Mouse (Mus musculus): Measurements from ENCODE around the gene Itgav. TPM values are rescaled to one million over a fixed set of nuclear protein-coding genes. Genes with fewer than 3 reads are reported as not detected.

Gene Itgav
- polyA plus RNA-seq, 1 experiment from 2014 or later = 96.2 TPM

DNA sequence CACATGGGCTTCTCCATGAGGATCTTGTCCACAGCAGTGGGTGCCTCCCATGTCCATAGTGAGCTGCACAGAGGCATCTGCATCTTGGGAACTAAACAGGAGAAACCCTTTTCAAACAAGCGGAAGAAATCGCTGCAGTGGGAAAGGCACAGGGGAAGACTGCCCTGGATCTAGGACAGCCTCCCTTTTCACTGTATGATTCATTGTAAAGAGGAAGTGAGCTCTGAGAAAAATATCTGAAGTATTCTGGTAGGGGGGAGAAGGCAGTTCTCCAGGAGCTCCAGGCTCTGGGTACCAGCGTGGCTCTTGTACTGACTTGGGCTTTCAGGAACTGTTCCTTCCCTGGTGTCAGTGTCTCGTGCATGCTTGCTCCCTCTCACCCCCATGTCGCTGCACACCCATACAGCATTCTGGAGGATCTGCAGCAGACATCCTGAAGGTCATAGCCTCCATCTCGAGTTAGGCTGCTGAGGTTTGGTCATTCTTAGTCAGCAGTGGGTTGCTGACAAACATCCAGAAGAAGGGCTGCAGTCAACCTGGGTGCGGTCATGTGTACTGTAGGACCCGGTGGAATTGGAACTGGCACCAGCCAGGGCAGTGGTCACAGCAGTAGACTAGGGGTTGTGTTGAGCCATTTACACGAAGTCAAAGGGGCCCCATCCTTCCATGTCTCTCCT is 20.2 kb downstream of the Itgav start:
- ATAC-seq (ENCODE audit: insufficient number of reproducible peaks, insufficient read depth, low FRiP score, low read depth) = no peak
- H3K27ac ChIP-seq (ENCODE audit: low read length) = 0 out of 2 replicates have a peak overlapping the region, but pooled peaks have one; percentile 39
- WGBS = 66% methylated on average over 9 of the region's 9 CpGs

DNA sequence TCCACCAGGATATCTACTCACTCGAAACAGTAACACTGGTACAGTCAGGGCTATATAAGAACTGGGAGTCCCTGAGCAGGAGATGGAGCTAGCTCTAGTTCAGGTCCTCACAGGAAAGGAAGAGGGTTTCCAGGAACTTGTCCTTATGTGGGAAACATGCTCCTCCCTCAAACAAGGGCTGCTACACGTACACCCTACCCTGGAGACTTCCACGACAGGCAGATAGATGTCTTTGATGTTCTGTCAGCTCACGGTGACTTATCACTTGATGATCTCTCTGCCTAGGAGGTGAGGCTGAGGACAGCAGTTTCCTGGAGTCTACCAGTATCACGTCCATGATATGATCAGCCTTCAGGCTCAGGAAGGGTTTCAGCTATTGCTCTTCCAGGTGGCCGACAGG is 21.1 kb downstream of the Itgav start:
- Histone ChIP-seq H3K9me3 (ENCODE audit: control insufficient read depth, low read depth, low read length) (no peaks in the 10 kb centered on the region), H3K4me1 (ENCODE audit: control insufficient read depth, insufficient read depth, low read length) (no peaks in the 10 kb centered on the region)
- 63% methylated on average over 6 of the region's 6 CpGs for WGBS

More for the DNA sequence above, 20.2 kb downstream of the Itgav start:
- Histone ChIP-seq H3K9ac (replicated peaks; ENCODE audit: low read depth, low read length) (no peak overlapping the region), H3K36me3 (ENCODE audit: control insufficient read depth, insufficient read depth, low read length) (peaks cover 16% of the 10 kb centered on the region; the same call in 1 of the 2 replicates), H3K4me1 (ENCODE audit: control insufficient read depth, insufficient read depth, low read length) (peaks cover 4% of the 10 kb centered on the region), H3K4me3 (ENCODE audit: low read depth, low read length) (no peak overlapping the region), H3K9me3 (ENCODE audit: control insufficient read depth, low read depth, low read length) (no peaks in the 10 kb centered on the region), H3K27me3 (ENCODE audit: control insufficient read depth, insufficient read depth, low read length) (no peaks in the 10 kb centered on the region), H3K4me2 (replicated peaks; ENCODE audit: low read depth, low read length) (no peak overlapping the region)

DNA sequence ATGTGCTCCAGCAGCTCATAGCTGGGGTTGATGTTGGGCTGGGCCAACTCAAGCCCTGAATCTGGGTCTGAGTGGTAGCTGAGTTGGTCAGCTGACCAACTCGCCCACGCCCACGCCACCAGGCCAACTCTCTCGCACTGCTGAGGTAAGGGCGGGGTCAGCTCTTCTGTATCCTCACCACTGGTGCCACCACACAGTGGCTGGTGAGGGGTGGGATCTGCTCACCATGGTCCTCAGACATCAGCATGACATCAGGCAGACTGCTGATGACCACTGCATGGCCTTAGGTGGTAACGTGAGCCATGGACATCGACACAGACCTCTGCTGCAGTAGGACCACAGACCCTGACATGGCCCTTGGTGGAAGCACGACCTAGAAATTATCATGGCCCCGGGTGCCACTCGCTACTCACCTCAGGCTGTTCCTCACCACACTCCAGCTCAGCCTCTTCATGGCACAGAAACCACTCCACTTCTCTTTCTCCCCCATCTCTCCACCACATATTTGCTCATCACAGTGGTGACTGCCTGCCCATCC is 24.5 kb downstream of the Itgav start:
- Histone ChIP-seq H3K27ac (ENCODE audit: low read length) (no peak overlapping the region), H3K9ac (replicated peaks; ENCODE audit: low read depth, low read length) (no peak overlapping the region), H3K4me1 (ENCODE audit: control insufficient read depth, insufficient read depth, low read length) (no peaks in the 10 kb centered on the region), H3K9me3 (ENCODE audit: control insufficient read depth, low read depth, low read length) (no peaks in the 10 kb centered on the region), H3K4me3 (ENCODE audit: low read depth, low read length) (no peak overlapping the region), H3K4me2 (replicated peaks; ENCODE audit: low read depth, low read length) (no peak overlapping the region), H3K27me3 (ENCODE audit: control insufficient read depth, insufficient read depth, low read length) (no peaks in the 10 kb centered on the region), H3K36me3 (ENCODE audit: control insufficient read depth, insufficient read depth, low read length) (peaks cover 16% of the 10 kb centered on the region; the same call in 1 of the 2 replicates)
- 97% methylated on average over 10 of the region's 10 CpGs for WGBS
- ATAC-seq (ENCODE audit: insufficient number of reproducible peaks, insufficient read depth, low FRiP score, low read depth) = no peak

More for the DNA sequence above, 21.1 kb downstream of the Itgav start:
- no peak for ATAC-seq (ENCODE audit: insufficient number of reproducible peaks, insufficient read depth, low FRiP score, low read depth)
- Histone ChIP-seq H3K36me3 (ENCODE audit: control insufficient read depth, insufficient read depth, low read length) (peaks cover 16% of the 10 kb centered on the region; the same call in 1 of the 2 replicates), H3K9ac (replicated peaks; ENCODE audit: low read depth, low read length) (no peak overlapping the region), H3K4me3 (ENCODE audit: low read depth, low read length) (no peak overlapping the region), H3K27ac (ENCODE audit: low read length) (no peak overlapping the region), H3K4me2 (replicated peaks; ENCODE audit: low read depth, low read length) (no peak overlapping the region), H3K27me3 (ENCODE audit: control insufficient read depth, insufficient read depth, low read length) (no peaks in the 10 kb centered on the region)

DNA sequence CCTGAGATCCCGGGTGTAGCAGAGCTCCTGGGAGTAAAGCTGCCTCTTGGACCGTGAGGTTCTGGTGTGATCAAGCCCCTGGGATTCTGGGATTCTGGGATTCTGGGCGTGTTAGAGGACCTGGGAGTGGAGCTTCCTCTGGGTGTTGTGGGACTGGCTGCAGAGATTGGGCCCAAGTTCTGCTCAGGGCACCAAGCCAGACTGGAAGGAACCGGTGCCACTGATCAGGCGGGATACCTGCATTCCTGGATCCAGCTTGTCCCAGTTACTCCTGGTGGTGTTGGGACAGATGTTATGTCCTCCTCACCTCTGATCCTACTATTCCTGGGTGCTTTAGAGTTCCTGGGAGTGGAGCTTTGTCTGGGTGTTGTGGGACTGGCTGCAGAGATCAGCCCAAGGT is 28.8 kb downstream of the Itgav start:
- Histone ChIP-seq H3K27ac (ENCODE audit: low read length) (no peak overlapping the region), H3K9me3 (ENCODE audit: control insufficient read depth, low read depth, low read length) (no peaks in the 10 kb centered on the region), H3K4me1 (ENCODE audit: control insufficient read depth, insufficient read depth, low read length) (no peaks in the 10 kb centered on the region), H3K4me2 (replicated peaks; ENCODE audit: low read depth, low read length) (no peak overlapping the region), H3K4me3 (ENCODE audit: low read depth, low read length) (no peak overlapping the region), H3K36me3 (ENCODE audit: control insufficient read depth, insufficient read depth, low read length) (peaks cover 14% of the 10 kb centered on the region; the same call in 1 of the 2 replicates), H3K9ac (replicated peaks; ENCODE audit: low read depth, low read length) (no peak overlapping the region), H3K27me3 (ENCODE audit: control insufficient read depth, insufficient read depth, low read length) (no peaks in the 10 kb centered on the region)
- no peak for ATAC-seq (ENCODE audit: insufficient number of reproducible peaks, insufficient read depth, low FRiP score, low read depth)
- 96% methylated on average over 5 of the region's 5 CpGs for WGBS

DNA sequence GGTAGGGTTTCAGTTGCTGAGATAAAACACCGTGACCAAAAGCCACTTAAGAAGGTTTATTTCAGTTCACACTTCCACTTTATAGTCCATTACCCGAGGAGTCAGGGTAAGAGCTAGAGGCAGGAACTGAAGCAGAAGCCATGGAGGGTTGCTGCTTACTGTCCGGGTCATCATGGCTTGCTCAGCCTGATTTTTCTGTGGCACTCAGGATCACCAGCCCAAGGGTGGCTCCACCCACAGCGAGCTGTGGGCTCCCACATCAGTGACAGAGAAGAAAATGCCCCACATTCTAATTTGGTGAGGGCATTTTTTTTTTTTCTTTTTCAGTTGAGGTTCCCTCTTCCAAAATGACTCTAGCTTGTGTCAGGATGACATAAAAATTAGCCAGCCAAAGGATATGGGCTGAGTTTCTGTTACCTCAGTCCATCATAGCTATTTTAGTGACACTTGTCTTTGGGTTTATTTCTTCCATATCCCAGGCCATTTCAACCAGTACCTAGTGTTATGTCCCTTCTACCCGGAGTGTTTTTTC is 30.2 kb downstream of the Itgav start:
- H3K9ac ChIP-seq (replicated peaks; ENCODE audit: low read depth, low read length) = no peak overlapping the region
- no peaks in the 10 kb centered on the region for H3K27me3 ChIP-seq (ENCODE audit: control insufficient read depth, insufficient read depth, low read length)
- H3K27ac ChIP-seq (ENCODE audit: low read length) = no peak overlapping the region
- H3K4me1 ChIP-seq (ENCODE audit: control insufficient read depth, insufficient read depth, low read length) = no peaks in the 10 kb centered on the region; the same call in 1 of the 2 replicates
- 71% methylated on average over 5 of the region's 5 CpGs for WGBS
- no peaks in the 10 kb centered on the region for H3K9me3 ChIP-seq (ENCODE audit: control insufficient read depth, low read depth, low read length)
- H3K36me3 ChIP-seq (ENCODE audit: control insufficient read depth, insufficient read depth, low read length) = peaks cover 5% of the 10 kb centered on the region; the same call in 1 of the 2 replicates
- no peak for ATAC-seq (ENCODE audit: insufficient number of reproducible peaks, insufficient read depth, low FRiP score, low read depth)
- H3K4me2 ChIP-seq (replicated peaks; ENCODE audit: low read depth, low read length) = no peak overlapping the region
- no peak overlapping the region for H3K4me3 ChIP-seq (ENCODE audit: low read depth, low read length)

DNA sequence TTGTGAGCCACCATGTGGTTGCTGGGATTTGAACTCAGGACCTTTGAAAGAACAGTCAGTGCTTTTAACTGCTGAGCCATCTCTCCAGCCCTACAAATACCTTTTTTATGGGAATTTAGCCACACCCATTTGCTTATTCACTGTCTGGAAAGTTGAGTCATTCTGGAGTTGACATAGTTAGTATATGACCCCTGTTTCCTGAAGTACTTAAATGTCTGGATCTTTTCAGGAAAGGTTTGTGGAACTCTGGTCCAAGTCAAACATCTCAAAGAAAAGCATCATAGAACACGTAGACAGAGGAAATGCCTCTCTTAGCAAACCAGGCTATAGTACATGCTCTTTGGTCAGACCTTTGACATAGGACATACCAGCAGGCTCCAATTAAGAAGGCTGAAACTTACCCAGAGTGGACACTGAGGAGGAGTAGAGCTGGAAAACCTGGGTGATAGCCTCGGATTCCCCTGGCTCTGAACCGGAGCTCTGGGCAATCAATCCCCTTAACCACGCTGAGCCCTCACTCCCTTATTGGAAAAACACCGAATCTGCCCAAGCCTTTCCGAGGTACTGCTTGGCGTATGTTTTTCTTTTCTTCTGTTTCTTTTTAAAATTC is 34.5 kb downstream of the Itgav start:
- H3K4me3 ChIP-seq (ENCODE audit: low read depth, low read length) = no peak overlapping the region
- no peak for ATAC-seq (ENCODE audit: insufficient number of reproducible peaks, insufficient read depth, low FRiP score, low read depth)
- no peak overlapping the region for H3K4me2 ChIP-seq (replicated peaks; ENCODE audit: low read depth, low read length)

DNA sequence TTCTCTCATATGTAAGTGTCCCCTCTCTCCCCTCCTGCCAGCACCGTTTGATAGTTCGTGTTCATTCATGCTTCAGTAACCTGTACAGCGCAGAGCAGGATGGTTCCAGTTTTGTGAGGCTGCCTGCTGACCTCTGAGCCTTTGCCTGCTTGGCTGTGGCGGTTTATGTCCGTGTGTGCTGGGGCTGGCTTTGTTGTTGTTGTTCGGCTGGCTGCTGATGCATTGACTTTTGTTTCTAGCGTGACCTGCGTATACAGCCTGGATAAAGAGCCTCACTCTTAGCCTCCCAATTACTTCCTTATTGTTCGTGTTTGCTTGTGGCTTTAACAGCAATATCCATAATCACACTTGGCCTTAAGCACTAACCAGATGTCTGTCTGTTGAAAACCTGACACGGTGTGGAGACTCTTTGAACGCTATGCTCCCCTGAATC is 35.0 kb downstream of the Itgav start:
- Histone ChIP-seq H3K9me3 (ENCODE audit: control insufficient read depth, low read depth, low read length) (no peaks in the 10 kb centered on the region), H3K4me3 (ENCODE audit: low read depth, low read length) (no peak overlapping the region), H3K4me2 (replicated peaks; ENCODE audit: low read depth, low read length) (no peak overlapping the region), H3K9ac (replicated peaks; ENCODE audit: low read depth, low read length) (no peak overlapping the region), H3K4me1 (ENCODE audit: control insufficient read depth, insufficient read depth, low read length) (peaks cover 5% of the 10 kb centered on the region; the same call in 1 of the 2 replicates), H3K27ac (ENCODE audit: low read length) (no peak overlapping the region), H3K27me3 (ENCODE audit: control insufficient read depth, insufficient read depth, low read length) (no peaks in the 10 kb centered on the region), H3K36me3 (ENCODE audit: control insufficient read depth, insufficient read depth, low read length) (peaks cover 5% of the 10 kb centered on the region; the same call in 1 of the 2 replicates)
- 0 out of 2 replicates have a peak, but pooled peaks have one; percentile 14 for ATAC-seq (ENCODE audit: insufficient number of reproducible peaks, insufficient read depth, low FRiP score, low read depth)
- WGBS = 60% methylated on average over 11 of the region's 11 CpGs

More for the DNA sequence above, 34.5 kb downstream of the Itgav start:
- Histone ChIP-seq H3K36me3 (ENCODE audit: control insufficient read depth, insufficient read depth, low read length) (peaks cover 5% of the 10 kb centered on the region; the same call in 1 of the 2 replicates), H3K27ac (ENCODE audit: low read length) (no peak overlapping the region), H3K9ac (replicated peaks; ENCODE audit: low read depth, low read length) (no peak overlapping the region), H3K27me3 (ENCODE audit: control insufficient read depth, insufficient read depth, low read length) (no peaks in the 10 kb centered on the region), H3K4me1 (ENCODE audit: control insufficient read depth, insufficient read depth, low read length) (peaks cover 5% of the 10 kb centered on the region; the same call in 1 of the 2 replicates), H3K9me3 (ENCODE audit: control insufficient read depth, low read depth, low read length) (no peaks in the 10 kb centered on the region)
- 67% methylated on average over 7 of the region's 7 CpGs for WGBS

DNA sequence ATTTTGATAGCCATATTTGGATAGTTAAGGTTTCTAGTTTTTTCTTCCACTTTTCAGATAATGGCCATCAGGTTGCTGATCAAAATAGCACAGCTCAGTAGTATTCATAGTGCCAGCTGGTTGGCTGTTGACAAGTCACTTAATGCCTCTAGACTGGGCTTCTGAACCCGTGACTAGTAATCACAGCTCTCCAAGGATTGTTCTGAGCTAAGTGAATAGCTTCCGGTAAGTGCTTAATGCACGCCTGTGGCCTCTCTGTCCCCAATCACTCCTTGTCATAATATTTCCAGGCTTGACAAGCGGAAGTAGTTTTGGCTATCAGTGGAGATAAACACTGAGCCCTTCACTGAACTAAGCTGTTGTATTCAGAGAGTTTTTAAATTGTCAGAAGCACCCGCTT is 35.5 kb downstream of the Itgav start:
- Histone ChIP-seq H3K9ac (replicated peaks; ENCODE audit: low read depth, low read length) (no peak overlapping the region), H3K4me1 (ENCODE audit: control insufficient read depth, insufficient read depth, low read length) (peaks cover 5% of the 10 kb centered on the region; the same call in 1 of the 2 replicates), H3K9me3 (ENCODE audit: control insufficient read depth, low read depth, low read length) (no peaks in the 10 kb centered on the region), H3K27me3 (ENCODE audit: control insufficient read depth, insufficient read depth, low read length) (no peaks in the 10 kb centered on the region), H3K36me3 (ENCODE audit: control insufficient read depth, insufficient read depth, low read length) (peaks cover 5% of the 10 kb centered on the region; the same call in 1 of the 2 replicates), H3K4me3 (ENCODE audit: low read depth, low read length) (no peak overlapping the region), H3K27ac (ENCODE audit: low read length) (no peak overlapping the region), H3K4me2 (replicated peaks; ENCODE audit: low read depth, low read length) (no peak overlapping the region)
- peak; percentile 28; the same call in 1 of the 2 replicates for ATAC-seq (ENCODE audit: insufficient number of reproducible peaks, insufficient read depth, low FRiP score, low read depth)
- WGBS = 36% methylated on average over 5 of the region's 5 CpGs
